Mouse (Mus musculus) hindbrain, embryonic 11.5 days (tissue): ENCODE data around the gene 1600002K03Rik. TPM values are rescaled to one million over a fixed set of nuclear protein-coding genes. Genes with fewer than 3 reads are reported as not detected.

Experiments
- ATAC-seq: fragments of 200-750 bp; cut with Nextera tagmentation; 2 replicates; pipeline ENCODE4 v1.8.0; 2017; ENCODE audit warnings: mild to moderate bottlenecking, moderate TSS enrichment, moderate library complexity; ENCODE audit not compliant: low FRiP score
- DNase-seq: peaks from one replicate; pipeline ENCODE4 v3.0.0-alpha.2; 2015; ENCODE audit warnings: low spot score
- H3K27ac ChIP-seq: fragments of 300-500 bp; sonication (generic); 2 replicates; pipeline ENCODE4 v1.5.1; 2014; ENCODE audit warnings: mild to moderate bottlenecking, low read depth, low read length
- H3K27me3 ChIP-seq: fragments of 300-500 bp; sonication (generic); 2 replicates; pipeline ENCODE4 v1.6.1; 2014; ENCODE audit warnings: mild to moderate bottlenecking, low read length, moderate library complexity, mixed read lengths; ENCODE audit not compliant: control insufficient read depth, insufficient read depth
- H3K36me3 ChIP-seq: fragments of 300-500 bp; sonication (generic); 2 replicates; pipeline ENCODE4 v1.6.1; 2014; ENCODE audit warnings: mild to moderate bottlenecking, low read length, moderate library complexity, mixed read lengths; ENCODE audit not compliant: control insufficient read depth, insufficient read depth
- H3K4me1 ChIP-seq: fragments of 300-500 bp; sonication (generic); replicated peaks from 2 replicates; pipeline ENCODE4 v1.6.1; 2014; ENCODE audit warnings: low read length, mixed read lengths; ENCODE audit not compliant: control insufficient read depth, insufficient read depth
- H3K4me2 ChIP-seq: fragments of 300-500 bp; sonication (generic); replicated peaks from 2 replicates; pipeline ENCODE4 v1.6.1; 2014; ENCODE audit warnings: mild to moderate bottlenecking, low read depth, low read length
- H3K4me3 ChIP-seq: fragments of 300-500 bp; sonication (generic); 2 replicates; pipeline ENCODE4 v1.5.1; 2014; ENCODE audit warnings: low read depth, low read length
- H3K9ac ChIP-seq: fragments of 300-500 bp; sonication (generic); 2 replicates; pipeline ENCODE4 v1.6.1; 2014; ENCODE audit warnings: low read depth, low read length
- H3K9me3 ChIP-seq: fragments of 300-500 bp; sonication (generic); 2 replicates; pipeline ENCODE4 v1.6.1; 2016; ENCODE audit warnings: low read length; ENCODE audit not compliant: control insufficient read depth
- WGBS: fragments of 180-500 bp; shearing (Covaris S2); extraction: QIAGEN DNeasy Blood & Tissue Kit; methylation state at CpG from one replicate; pipeline ENCODE4 v1.1.7; 2014; 5-methylcytosine and 5-hydroxymethylcytosine counted together
- polyA plus RNA-seq: library from polyadenylated mRNA; unstranded; fragments of >200 nt; fragmentation: Nextera tagmentation; extraction: Ambion mirVana; gene quantifications from 2 replicates; pipeline ENCODE4 v1.2.1, GENCODE M21; 2014

The 1600002K03Rik gene
- polyA plus RNA-seq, 1 experiment from 2014 or later: 7.6 TPM

DNA sequence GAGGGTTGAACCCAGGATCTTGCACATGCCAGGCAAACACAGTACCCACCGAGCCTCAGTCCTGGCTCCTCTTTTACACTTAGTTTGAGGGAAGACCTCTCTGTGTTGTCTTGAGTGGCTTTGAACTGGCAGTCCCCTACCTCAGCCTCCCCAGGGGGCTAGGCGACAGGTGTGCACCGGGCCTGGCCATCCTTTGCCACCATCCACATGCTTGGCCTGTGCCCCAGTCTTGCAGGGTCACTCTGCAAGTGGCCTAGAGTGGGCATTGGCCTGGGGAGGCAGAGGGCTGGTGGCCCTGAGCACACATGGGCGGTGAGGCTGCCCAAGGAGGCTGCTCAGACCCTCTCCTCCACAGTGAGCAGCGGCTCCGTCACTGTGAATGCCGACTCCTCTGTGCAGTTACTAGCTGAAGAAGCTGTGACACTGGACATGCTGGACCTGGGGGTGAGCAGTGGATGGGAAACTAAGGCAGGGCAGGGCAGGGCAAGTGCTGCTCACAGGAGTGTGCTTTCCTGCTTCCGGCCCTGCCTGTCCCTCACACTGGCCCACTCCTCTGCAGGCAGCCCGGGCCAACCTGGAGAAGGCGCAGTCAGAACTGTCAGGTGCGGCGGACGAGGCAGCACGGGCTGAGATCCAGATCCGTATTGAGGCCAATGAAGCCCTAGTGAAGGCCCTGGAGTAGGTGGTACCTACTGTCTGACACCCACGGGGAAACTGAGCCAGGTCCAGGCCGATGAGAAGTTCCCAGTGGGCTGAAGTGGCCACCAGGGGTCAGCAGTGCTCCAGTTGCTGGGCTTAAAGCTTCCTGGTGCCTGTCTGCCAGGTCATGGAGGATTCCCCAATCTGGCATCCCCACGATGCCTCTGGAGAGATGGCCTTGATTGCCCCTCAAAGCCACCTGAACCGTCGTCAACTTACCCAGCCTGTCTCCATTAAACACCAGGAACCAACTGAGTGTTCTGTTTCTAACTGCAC is 27.6 kb upstream of the 1600002K03Rik start:
- Histone ChIP-seq H3K9ac (no peak overlapping the region), H3K4me2 (peak overlapping the region; percentile 9; the same call in 1 of the 2 replicates), H3K4me3 (0 out of 2 replicates have a peak overlapping the region, but pooled peaks have one; percentile 8), H3K9me3 (no peaks in the 10 kb centered on the region), H3K36me3 (no peaks in the 10 kb centered on the region), H3K27ac (no peak overlapping the region), H3K27me3 (no peaks in the 10 kb centered on the region), H3K4me1 (peaks cover 7% of the 10 kb centered on the region)
- DNase-seq: peak; percentile 87
- ATAC-seq: no peak
- WGBS: 77% methylated on average over 20 of the region's 20 CpGs

DNA sequence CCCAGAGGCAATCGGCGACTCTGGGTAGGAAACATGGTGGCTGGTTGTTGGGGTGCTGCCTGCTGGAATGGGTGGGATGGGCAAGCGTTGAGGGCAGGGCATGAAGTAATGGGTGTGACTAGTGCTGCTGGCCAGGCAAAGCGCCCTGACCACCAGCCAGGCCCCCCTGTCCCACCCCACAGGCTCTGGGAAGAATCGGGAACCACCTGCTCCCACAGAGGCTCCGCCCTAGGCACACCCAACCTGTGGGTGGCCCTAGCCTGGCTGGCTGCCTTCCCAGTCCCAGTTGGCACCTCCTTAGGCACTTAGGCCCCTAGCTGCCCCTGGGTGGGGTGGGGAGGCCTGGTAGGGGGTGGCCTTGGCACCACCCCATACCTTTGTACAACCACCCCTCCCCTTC is 26.8 kb upstream of the 1600002K03Rik start:
- H3K27me3 ChIP-seq: no peaks in the 10 kb centered on the region
- H3K9ac ChIP-seq: no peak overlapping the region
- H3K9me3 ChIP-seq: no peaks in the 10 kb centered on the region
- H3K36me3 ChIP-seq: no peaks in the 10 kb centered on the region
- H3K27ac ChIP-seq: no peak overlapping the region
- DNase-seq (no peak), ATAC-seq (no peak)
- H3K4me3 ChIP-seq: no peak overlapping the region
- WGBS: 84% methylated on average over 4 of the region's 6 CpGs
- no peak overlapping the region for H3K4me2 ChIP-seq
- peaks cover 7% of the 10 kb centered on the region for H3K4me1 ChIP-seq

DNA sequence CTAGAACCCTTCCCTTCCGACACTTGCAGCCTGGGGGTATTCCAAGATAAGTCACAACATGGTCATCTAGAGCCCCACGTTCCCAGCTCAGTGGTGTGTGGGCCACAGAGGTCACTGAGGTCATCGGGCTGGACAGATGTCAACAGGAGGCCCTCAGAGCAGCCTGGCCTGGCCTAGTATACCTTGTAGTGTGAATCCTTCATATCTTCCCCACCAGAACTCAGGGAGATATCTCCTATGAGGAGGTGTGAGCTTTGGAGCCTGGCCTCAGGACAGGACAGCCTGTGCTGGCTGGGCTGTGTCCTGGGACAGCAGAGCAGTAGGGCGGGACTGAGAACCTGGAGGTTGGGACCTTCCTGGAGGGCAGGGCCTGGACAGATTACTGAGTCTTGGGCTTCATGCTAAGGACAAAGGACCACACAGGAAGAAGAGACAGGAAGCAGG is 26.2 kb upstream of the 1600002K03Rik start:
- H3K36me3 ChIP-seq: peaks cover 3% of the 10 kb centered on the region; the same call in 1 of the 2 replicates
- H3K9ac ChIP-seq: no peak overlapping the region
- H3K4me2 ChIP-seq: no peak overlapping the region

DNA sequence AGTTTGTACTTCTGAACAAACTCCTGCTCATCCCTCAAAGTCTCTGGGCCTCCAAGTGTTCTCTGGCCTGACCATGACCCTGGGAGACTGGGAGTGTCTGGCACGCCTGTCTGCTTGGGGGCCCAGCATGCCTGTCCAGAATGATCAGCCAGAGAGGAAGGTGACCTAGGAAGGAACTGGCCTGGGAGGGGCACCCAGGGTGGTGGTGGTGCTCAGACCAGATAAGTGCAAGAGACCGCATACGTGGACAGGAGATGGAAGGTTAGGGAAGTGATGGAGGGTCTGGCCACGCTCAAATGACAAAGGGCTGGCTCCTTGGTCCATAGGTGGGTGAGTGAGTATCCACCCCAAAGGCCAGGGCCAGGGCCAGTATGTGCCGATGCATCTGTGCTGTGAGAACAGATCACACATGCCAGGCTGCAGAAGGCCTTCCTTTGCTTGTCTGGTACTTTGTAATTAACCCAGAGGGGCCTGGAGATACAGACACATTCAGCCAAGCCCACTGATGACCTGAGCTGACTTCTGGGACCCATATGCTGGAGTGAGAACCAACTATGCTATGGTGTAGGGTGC is 25.5 kb upstream of the 1600002K03Rik start:
- Histone ChIP-seq H3K27me3 (no peaks in the 10 kb centered on the region), H3K4me1 (peaks cover 7% of the 10 kb centered on the region), H3K27ac (peak overlapping the region; percentile 100), H3K4me2 (peak overlapping the region; percentile 74; the same call in 1 of the 2 replicates), H3K9ac (peak overlapping the region; percentile 99), H3K36me3 (peaks cover 7% of the 10 kb centered on the region; the same call in 1 of the 2 replicates), H3K9me3 (no peaks in the 10 kb centered on the region), H3K4me3 (peak overlapping the region; percentile 12; the same call in 1 of the 2 replicates)
- WGBS: 82% methylated on average over 5 of the region's 5 CpGs
- no peak for ATAC-seq
- no peak for DNase-seq

More for the DNA sequence above, 26.2 kb upstream of the 1600002K03Rik start:
- Histone ChIP-seq H3K27me3 (no peaks in the 10 kb centered on the region), H3K4me1 (peaks cover 7% of the 10 kb centered on the region), H3K4me3 (no peak overlapping the region), H3K9me3 (no peaks in the 10 kb centered on the region), H3K27ac (peak overlapping the region; percentile 47; the same call in 1 of the 2 replicates)
- no peak for ATAC-seq
- DNase-seq: no peak
- WGBS: 65% methylated on average over 4 of the region's 4 CpGs

DNA sequence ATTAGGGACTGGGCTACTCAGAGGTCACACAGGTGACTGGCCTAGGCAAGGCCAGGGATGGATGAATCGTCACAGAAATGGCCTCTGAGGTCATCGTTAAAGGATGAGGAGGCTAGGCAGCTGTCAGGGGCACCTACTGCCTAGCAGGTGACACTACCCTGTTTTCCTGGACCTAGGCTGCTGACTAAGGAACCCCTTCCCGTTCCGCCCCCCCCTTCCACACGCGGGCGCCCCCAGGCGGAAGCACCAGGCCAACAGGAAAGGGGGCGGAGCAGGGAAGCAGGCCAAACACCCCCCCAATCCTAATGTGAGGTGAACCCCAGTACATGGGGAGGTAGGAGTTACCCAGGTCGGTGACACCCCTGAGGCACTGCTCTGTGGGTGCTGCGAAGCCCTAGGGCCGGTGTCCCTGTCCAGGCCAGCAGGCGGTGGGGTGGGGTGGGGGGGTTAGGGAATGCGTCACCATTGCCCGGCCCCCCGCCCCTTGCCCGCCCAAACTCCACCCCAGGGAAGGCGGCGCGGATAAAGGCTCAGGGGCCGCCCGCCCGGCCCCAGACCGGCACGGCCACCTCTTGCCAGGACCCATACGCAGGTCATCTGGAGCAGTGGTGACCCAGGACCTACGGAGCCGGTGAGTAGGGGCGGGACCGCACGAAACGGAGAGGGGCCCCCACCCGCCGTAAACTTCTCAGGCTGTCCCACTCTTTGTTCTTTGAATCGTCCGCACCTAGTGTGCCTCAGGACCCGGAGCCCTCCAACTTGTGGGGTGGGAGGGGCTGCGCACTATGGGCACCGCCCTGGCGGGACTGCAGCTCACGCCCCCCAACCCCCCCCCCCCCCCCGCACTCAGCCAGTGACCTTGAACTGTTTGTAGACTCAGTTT is 24.8 kb upstream of the 1600002K03Rik start, which contains the start of gene Midn:
Midn (plus strand) TSS at position 554 of the 883 bp plus-strand sequence.
- WGBS: 2% methylated on average over 32 of the region's 42 CpGs
- Histone ChIP-seq H3K9me3 (no peaks in the 10 kb centered on the region), H3K9ac (peak within 1 kb of the TSS; percentile 99), H3K36me3 (peaks cover 9% of the 10 kb centered on the region; the same call in 1 of the 2 replicates), H3K4me3 (peak within 1 kb of the TSS; percentile 100), H3K27ac (peak within 1 kb of the TSS; percentile 100), H3K4me1 (peaks cover 8% of the 10 kb centered on the region), H3K4me2 (peak within 1 kb of the TSS; percentile 74), H3K27me3 (no peaks in the 10 kb centered on the region)
- peak; percentile 73 for DNase-seq
- ATAC-seq: peak; percentile 38

DNA sequence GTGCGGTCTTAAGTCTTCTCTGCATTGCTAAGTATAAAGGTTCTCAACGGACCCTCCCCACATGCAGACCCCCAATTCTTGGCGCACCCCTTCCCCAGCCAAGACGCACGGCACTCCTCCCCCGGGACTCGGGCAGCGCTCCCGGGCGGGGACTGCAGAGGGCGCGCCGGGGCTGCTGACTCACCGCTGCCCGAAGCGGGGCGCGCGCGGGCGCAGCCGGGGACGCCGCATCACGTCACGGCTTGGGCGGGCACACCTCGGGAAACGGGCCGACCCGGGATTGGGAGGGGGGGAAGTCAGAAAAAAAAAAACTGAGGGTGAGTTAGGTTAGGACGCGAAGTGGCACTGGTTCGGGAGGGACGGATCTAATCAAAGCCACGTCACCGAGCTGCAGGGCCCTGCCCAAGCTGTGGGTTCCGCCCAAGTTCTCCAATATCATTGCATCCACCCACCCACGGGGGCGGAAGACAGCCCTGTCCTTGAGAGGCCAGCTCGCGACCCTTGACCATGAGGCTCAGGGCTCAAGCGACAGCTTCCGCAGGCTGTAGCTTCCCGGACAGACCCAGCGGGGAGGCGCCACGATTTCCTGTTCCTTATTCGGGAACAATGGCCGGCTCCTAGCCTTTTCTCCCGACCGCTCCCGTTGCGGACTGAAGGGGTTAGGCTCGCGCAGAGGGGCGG is 24.0 kb upstream of the 1600002K03Rik start:
- Histone ChIP-seq H3K9ac (peak overlapping the region; percentile 99), H3K27me3 (no peaks in the 10 kb centered on the region), H3K4me2 (peak overlapping the region; percentile 74), H3K4me3 (peak overlapping the region; percentile 100), H3K36me3 (peaks cover 14% of the 10 kb centered on the region; the same call in 1 of the 2 replicates), H3K27ac (peak overlapping the region; percentile 100), H3K4me1 (peaks cover 15% of the 10 kb centered on the region), H3K9me3 (no peaks in the 10 kb centered on the region)
- DNase-seq (peak; percentile 95), ATAC-seq (peak; percentile 41)
- WGBS: 0% methylated on average over 55 of the region's 57 CpGs

DNA sequence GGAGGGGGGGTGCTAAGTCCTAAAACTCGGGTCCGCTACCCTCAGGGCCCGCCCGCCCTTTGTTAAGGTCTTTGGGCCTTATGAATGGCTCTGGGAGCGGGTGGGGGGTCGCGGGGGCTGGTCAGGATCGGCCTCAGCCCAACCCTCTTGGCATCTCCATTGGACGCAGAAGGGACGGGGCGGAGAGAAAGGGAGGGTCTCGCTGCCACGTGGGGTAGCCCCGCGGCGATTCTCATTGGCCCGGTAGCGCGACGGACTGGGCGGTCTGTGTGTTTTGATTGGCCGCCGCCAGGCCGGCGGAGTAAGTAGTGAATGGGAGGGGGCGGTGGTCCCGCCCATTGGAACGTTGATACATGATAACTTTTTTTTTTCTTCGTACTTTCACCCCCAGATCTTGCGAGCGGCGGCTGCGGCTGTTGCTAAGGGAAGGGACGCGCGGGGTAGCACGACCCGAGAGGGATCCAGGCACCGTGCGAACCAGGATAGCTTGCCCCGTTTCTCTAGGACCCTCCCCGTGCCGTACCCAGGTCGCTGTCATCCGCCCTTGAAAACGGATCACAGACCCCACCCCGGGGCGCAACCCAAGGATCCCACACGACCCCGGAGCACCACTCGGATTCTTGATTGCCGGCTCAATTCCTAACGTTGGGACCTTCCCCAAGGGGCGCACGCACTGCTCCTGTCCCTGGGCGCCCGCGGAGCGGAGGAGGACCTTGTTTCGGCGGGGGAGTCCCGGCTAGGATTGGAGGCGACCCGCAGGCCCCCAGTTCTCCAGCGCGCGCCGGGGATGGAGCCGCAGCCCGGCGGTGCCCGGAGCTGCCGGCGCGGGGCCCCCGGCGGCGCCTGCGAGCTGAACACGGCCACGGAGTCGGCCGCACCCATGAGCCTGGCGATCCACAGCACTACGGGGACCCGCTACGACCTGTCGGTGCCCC is 23.2 kb upstream of the 1600002K03Rik start:
- Histone ChIP-seq H3K27ac (peak overlapping the region; percentile 100), H3K9ac (peak overlapping the region; percentile 100), H3K9me3 (no peaks in the 10 kb centered on the region), H3K4me2 (peak overlapping the region; percentile 93), H3K27me3 (no peaks in the 10 kb centered on the region), H3K4me3 (peak overlapping the region; percentile 100), H3K4me1 (peaks cover 21% of the 10 kb centered on the region), H3K36me3 (peaks cover 22% of the 10 kb centered on the region)
- ATAC-seq: peak; percentile 81
- peak; percentile 98 for DNase-seq
- WGBS: under 1% methylated on average over 84 of the region's 88 CpGs
